Mouse (Mus musculus) forebrain, embryonic 14.5 days (tissue): ENCODE results near the gene Mknk2. TPM values are rescaled to one million over a fixed set of nuclear protein-coding genes. Genes with fewer than 3 reads are reported as not detected.

Experiments used
- polyA plus RNA-seq: library from polyadenylated mRNA; unstranded; fragments of >200 nt; fragmentation: Nextera tagmentation; extraction: Ambion mirVana; gene quantifications from 2 replicates; pipeline ENCODE4 v1.2.1, GENCODE M21; 2014

Mknk2 gene
- polyA plus RNA-seq, 1 experiment from 2014 or later = 43.1 TPM

Other genes starting within 250 kb of the Mknk2 start
- gene Tcf3, start 244.5 kb downstream of the Mknk2 start, polyA plus RNA-seq = 64.4 and 73.5 TPM in 2 replicates
- gene Onecut3, start 183.3 kb downstream of the Mknk2 start, polyA plus RNA-seq = 0.28 and 0.34 TPM in 2 replicates
- 0.30 and 0.33 TPM in 2 replicates for gene Atp8b3, start 139.0 kb downstream of the Mknk2 start, polyA plus RNA-seq
- gene Rexo1, start 116.6 kb downstream of the Mknk2 start, polyA plus RNA-seq = 22.3 and 28.8 TPM in 2 replicates
- 6.2 and 6.6 TPM in 2 replicates for gene Klf16, start 100.8 kb downstream of the Mknk2 start, polyA plus RNA-seq
- 118 and 126 TPM in 2 replicates for gene Abhd17a, start 87.8 kb downstream of the Mknk2 start, polyA plus RNA-seq
- 57.7 and 61.9 TPM in 2 replicates for gene Scamp4, start 75.2 kb downstream of the Mknk2 start, polyA plus RNA-seq
- gene Adat3, start 75.2 kb downstream of the Mknk2 start, polyA plus RNA-seq = 3.6 and 7.4 TPM in 2 replicates
- gene Gm49322, start 72.1 kb downstream of the Mknk2 start, polyA plus RNA-seq = 1.1 and 1.6 TPM in 2 replicates
- gene Csnk1g2, start 55.3 kb downstream of the Mknk2 start, polyA plus RNA-seq = 35.9 and 49.2 TPM in 2 replicates
- gene Btbd2, start 21.0 kb downstream of the Mknk2 start, polyA plus RNA-seq = 42.6 and 52.2 TPM in 2 replicates
- gene Mob3a, start 23.9 kb upstream of the Mknk2 start, polyA plus RNA-seq = 35.7 and 37.2 TPM in 2 replicates
- 16.0 and 21.5 TPM in 2 replicates for gene Izumo4, start 24.1 kb upstream of the Mknk2 start, polyA plus RNA-seq
- gene Ap3d1, start 64.2 kb upstream of the Mknk2 start, polyA plus RNA-seq = 81.0 and 99.5 TPM in 2 replicates
- 13.6 and 19.3 TPM in 2 replicates for gene Dot1l, start 77.1 kb upstream of the Mknk2 start, polyA plus RNA-seq
- gene Sf3a2, start 120.1 kb upstream of the Mknk2 start, polyA plus RNA-seq = 66.6 and 71.7 TPM in 2 replicates
- 140 and 143 TPM in 2 replicates for gene Plekhj1, start 120.5 kb upstream of the Mknk2 start, polyA plus RNA-seq
- 0.10 TPM in 1 of 2 replicates, not detected in the other for gene Amh, start 127.1 kb upstream of the Mknk2 start, polyA plus RNA-seq
- gene Jsrp1, start 135.4 kb upstream of the Mknk2 start, polyA plus RNA-seq = 0.30 and 0.31 TPM in 2 replicates
- gene Oaz1, start 148.5 kb upstream of the Mknk2 start, polyA plus RNA-seq = 1,568 and 1,701 TPM in 2 replicates
- 2.7 and 4.7 TPM in 2 replicates for gene Lingo3, start 165.9 kb upstream of the Mknk2 start, polyA plus RNA-seq
- gene Lsm7, start 177.1 kb upstream of the Mknk2 start, polyA plus RNA-seq = 265 and 372 TPM in 2 replicates
- gene Sppl2b, start 177.2 kb upstream of the Mknk2 start, polyA plus RNA-seq = 30.4 and 44.6 TPM in 2 replicates
- 0.10 and 0.13 TPM in 2 replicates for gene Tmprss9, start 193.7 kb upstream of the Mknk2 start, polyA plus RNA-seq
- 355 and 398 TPM in 2 replicates for gene Timm13, start 222.9 kb upstream of the Mknk2 start, polyA plus RNA-seq
- 12.1 and 14.4 TPM in 2 replicates for gene Lmnb2, start 240.1 kb upstream of the Mknk2 start, polyA plus RNA-seq